Mouse (Mus musculus) stomach, embryonic 16.5 days (tissue): ENCODE results near the gene Adam26b. TPM values are rescaled to one million over a fixed set of nuclear protein-coding genes. Genes with fewer than 3 reads are reported as not detected.
"Not testable (repeated sequence)": the region's sequence is repeated elsewhere in the genome, so short reads cannot be mapped to it uniquely, and the experiment has no call there.

Source experiments
- ATAC-seq: fragments of 200-750 bp; cut with Nextera tagmentation; 2 replicates; pipeline ENCODE4 v1.8.0; 2017; ENCODE audit warnings: moderate number of reproducible peaks, moderate TSS enrichment; ENCODE audit not compliant: insufficient read depth, low FRiP score
- H3K27ac ChIP-seq: fragments of 300-500 bp; sonication (generic); 2 replicates; pipeline ENCODE4 v1.5.1; 2014; ENCODE audit warnings: low read length
- H3K27me3 ChIP-seq: fragments of 300-500 bp; sonication (generic); 2 replicates; pipeline ENCODE4 v1.6.1; 2014; ENCODE audit warnings: low read length, control low read depth, mixed read lengths; ENCODE audit not compliant: control insufficient read depth, insufficient read depth
- H3K36me3 ChIP-seq: fragments of 300-500 bp; sonication (generic); 2 replicates; pipeline ENCODE4 v1.6.1; 2014; ENCODE audit warnings: low read length; ENCODE audit not compliant: control insufficient read depth, insufficient read depth
- H3K4me1 ChIP-seq: fragments of 300-500 bp; sonication (generic); 2 replicates; pipeline ENCODE4 v1.6.1; 2014; ENCODE audit warnings: low read length, control low read depth, mixed read lengths; ENCODE audit not compliant: control insufficient read depth, insufficient read depth
- H3K4me2 ChIP-seq: fragments of 300-500 bp; sonication (generic); 2 replicates; pipeline ENCODE4 v1.6.1; 2014; ENCODE audit warnings: low read depth, low read length, mixed read lengths
- H3K4me3 ChIP-seq: fragments of 300-500 bp; sonication (generic); replicated peaks from 2 replicates; pipeline ENCODE4 v1.5.1; 2014; ENCODE audit warnings: mild to moderate bottlenecking, low read length
- H3K9ac ChIP-seq: fragments of 300-500 bp; sonication (generic); 2 replicates; pipeline ENCODE4 v1.6.1; 2014; ENCODE audit warnings: low read length
- H3K9me3 ChIP-seq: fragments of 300-500 bp; sonication (generic); replicated peaks from 2 replicates; pipeline ENCODE4 v1.6.1; 2016; ENCODE audit warnings: low read length, control low read depth; ENCODE audit not compliant: control insufficient read depth
- WGBS: fragments of 180-500 bp; shearing (Covaris S2); extraction: QIAGEN DNeasy Blood & Tissue Kit; methylation state at CpG from one replicate; pipeline ENCODE4 v1.1.7; 2014; 5-methylcytosine and 5-hydroxymethylcytosine counted together
- polyA plus RNA-seq: library from polyadenylated mRNA; unstranded; fragments of >200 nt; fragmentation: Nextera tagmentation; extraction: Ambion mirVana; gene quantifications from 2 replicates; pipeline ENCODE4 v1.2.1, GENCODE M21; 2015

Gene Adam26b
- polyA plus RNA-seq: not detected in 2 replicates

- ATAC-seq, H3K9ac ChIP-seq, H3K4me3 ChIP-seq: not testable (repeated sequence)
These were observed at the start of gene Adam26b for GRCm38 (mm10) chr8:43528006-43528405. Gene Adam26b (minus strand): TSS chr8:43528106.

GRCm38 (mm10) chr8:43576607-43577006, 48.7 kb upstream of the Adam26b start, which contains the start of gene Adam26a:
Gene Adam26a (minus strand): TSS chr8:43576707.
- not testable (repeated sequence) for H3K27ac ChIP-seq, ATAC-seq, H3K4me3 ChIP-seq, H3K36me3 ChIP-seq, H3K27me3 ChIP-seq, H3K4me1 ChIP-seq, H3K9ac ChIP-seq, H3K4me2 ChIP-seq, H3K9me3 ChIP-seq
- WGBS: 95% methylated on average over 2 of the region's 2 CpGs

More at GRCm38 (mm10) chr8:43528006-43528405, at the start of gene Adam26b:
- H3K4me2 ChIP-seq, H3K4me1 ChIP-seq, H3K27me3 ChIP-seq, H3K9me3 ChIP-seq, H3K36me3 ChIP-seq, H3K27ac ChIP-seq: not testable (repeated sequence)

Other genes with a start within 250 kb of the Adam26b start
- gene Zfp42, start 221.1 kb downstream of the Adam26b start, polyA plus RNA-seq: not detected in 2 replicates
- gene Adam26a, start 48.6 kb upstream of the Adam26b start, polyA plus RNA-seq: not detected in 2 replicates
- not detected in 2 replicates for gene Gm5346, start 99.2 kb upstream of the Adam26b start, polyA plus RNA-seq
- not detected in 2 replicates for gene Adam34, start 181.9 kb upstream of the Adam26b start, polyA plus RNA-seq